Mouse (Mus musculus): ENCODE data around the gene Kcnj15. TPM values are rescaled to one million over a fixed set of nuclear protein-coding genes. Genes with fewer than 3 reads are reported as not detected.

Gene Kcnj15
- total and polyA plus RNA-seq, 2 experiments from 2014 or later, result 0.06 to 0.19 TPM

- Histone ChIP-seq H3K4me2 (ENCODE audit: low read depth) (no peak overlapping the region), H3K27me3 (ENCODE audit: insufficient read depth, low read length) (no peaks in the 10 kb centered on the region; the same call in 1 of the 2 replicates), H3K27ac (ENCODE audit: low read depth, low read length) (no peak overlapping the region), H3K9me3 (ENCODE audit: low read length) (no peaks in the 10 kb centered on the region), H3K9ac (no peak overlapping the region), H3K4me3 (ENCODE audit: low read depth, low read length) (no peak overlapping the region), H3K4me1 (ENCODE audit: insufficient read depth) (no peaks in the 10 kb centered on the region), H3K36me3 (ENCODE audit: insufficient read depth) (no peaks in the 10 kb centered on the region)
- 80% methylated on average over 2 of the region's 2 CpGs for WGBS
- DNase-seq, result no peak
- no peak for TF ChIP-seq CTCF (IDR thresholded peaks at IDR 0.05; ENCODE audit: low read depth)
- no peak for ATAC-seq
Observed at GRCm38 (mm10) chr16:95234891-95235548, 22.3 kb upstream of the Kcnj15 start.

DNA sequence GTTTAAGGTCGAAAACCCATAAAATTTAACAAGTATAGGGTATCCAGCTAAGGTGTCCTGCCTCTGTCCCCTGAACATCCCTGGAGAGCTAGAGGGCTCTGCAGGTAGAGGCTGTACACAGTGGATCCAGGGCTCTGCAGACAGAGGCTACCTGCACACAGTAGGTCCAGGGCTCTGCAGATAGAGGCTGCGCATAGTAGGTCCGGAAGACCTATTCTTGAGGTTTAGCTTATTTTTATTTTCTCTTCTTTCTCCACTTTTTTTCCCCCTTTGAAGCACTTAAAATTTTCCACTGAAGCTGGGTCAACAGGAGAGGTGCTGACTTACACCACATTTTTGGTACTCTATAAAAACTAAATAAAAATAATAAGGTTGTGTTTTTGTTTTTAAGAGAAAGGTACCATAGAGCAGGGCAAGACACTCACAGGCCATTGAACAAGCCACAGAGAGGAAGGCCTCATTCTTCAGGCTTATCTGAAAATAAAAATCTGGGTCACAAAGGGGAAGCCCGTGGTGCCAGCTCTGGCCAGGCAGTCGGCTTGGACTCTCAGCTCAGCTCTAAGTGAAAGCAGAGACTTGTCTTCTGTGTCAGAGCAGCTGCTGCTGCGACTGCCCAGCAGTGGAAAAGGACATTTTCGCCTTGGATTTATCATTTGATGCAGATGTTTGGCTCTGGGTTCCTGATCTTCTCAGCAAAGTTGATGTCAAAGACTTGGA lies 18.0 kb upstream of the Kcnj15 start:
- H3K4me2 ChIP-seq (ENCODE audit: low read depth), result no peak overlapping the region
- no peak overlapping the region for H3K4me3 ChIP-seq (ENCODE audit: low read depth, low read length)
- no peaks in the 10 kb centered on the region for H3K4me1 ChIP-seq (ENCODE audit: insufficient read depth)
- H3K9ac ChIP-seq, result no peak overlapping the region
- no peaks in the 10 kb centered on the region for H3K27me3 ChIP-seq (ENCODE audit: insufficient read depth, low read length)
- H3K27ac ChIP-seq (ENCODE audit: low read depth, low read length), result no peak overlapping the region
- DNase-seq (no peak), ATAC-seq (no peak)
- H3K36me3 ChIP-seq (ENCODE audit: insufficient read depth), result no peaks in the 10 kb centered on the region
- H3K9me3 ChIP-seq (ENCODE audit: low read length), result no peaks in the 10 kb centered on the region
- TF ChIP-seq CTCF (IDR thresholded peaks at IDR 0.05; ENCODE audit: low read depth), result no peak
- WGBS, result 83% methylated on average over 7 of the region's 7 CpGs

DNA sequence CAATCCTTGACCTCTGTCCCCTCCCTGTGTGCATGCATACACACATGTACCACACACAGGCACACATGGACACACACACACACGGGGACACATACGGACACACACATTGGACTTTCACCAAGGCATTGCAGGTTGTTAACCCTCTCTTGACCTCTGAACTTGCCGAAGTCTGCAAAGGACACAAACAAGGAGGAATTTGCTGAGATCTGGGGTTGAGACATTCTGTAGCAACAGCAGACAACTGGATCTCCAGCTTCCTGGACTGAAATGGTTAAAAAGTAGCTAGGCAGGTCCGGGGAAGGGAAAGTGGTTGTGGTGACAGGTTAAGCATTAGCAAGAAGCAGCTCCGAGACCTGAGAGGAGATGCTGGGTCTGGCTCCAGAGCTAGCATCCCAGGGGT lies 16.7 kb upstream of the Kcnj15 start:
- no peak for ATAC-seq
- no peaks in the 10 kb centered on the region for H3K9me3 ChIP-seq (ENCODE audit: low read length)
- WGBS, result 65% methylated on average over 5 of the region's 5 CpGs
- H3K4me2 ChIP-seq (ENCODE audit: low read depth), result no peak overlapping the region
- H3K9ac ChIP-seq, result no peak overlapping the region
- H3K27me3 ChIP-seq (ENCODE audit: insufficient read depth, low read length), result no peaks in the 10 kb centered on the region
- no peaks in the 10 kb centered on the region for H3K4me1 ChIP-seq (ENCODE audit: insufficient read depth)
- no peak for DNase-seq
- TF ChIP-seq CTCF (IDR thresholded peaks at IDR 0.05; ENCODE audit: low read depth), result no peak
- H3K27ac ChIP-seq (ENCODE audit: low read depth, low read length), result no peak overlapping the region
- no peak overlapping the region for H3K4me3 ChIP-seq (ENCODE audit: low read depth, low read length)
- H3K36me3 ChIP-seq (ENCODE audit: insufficient read depth), result no peaks in the 10 kb centered on the region

DNA sequence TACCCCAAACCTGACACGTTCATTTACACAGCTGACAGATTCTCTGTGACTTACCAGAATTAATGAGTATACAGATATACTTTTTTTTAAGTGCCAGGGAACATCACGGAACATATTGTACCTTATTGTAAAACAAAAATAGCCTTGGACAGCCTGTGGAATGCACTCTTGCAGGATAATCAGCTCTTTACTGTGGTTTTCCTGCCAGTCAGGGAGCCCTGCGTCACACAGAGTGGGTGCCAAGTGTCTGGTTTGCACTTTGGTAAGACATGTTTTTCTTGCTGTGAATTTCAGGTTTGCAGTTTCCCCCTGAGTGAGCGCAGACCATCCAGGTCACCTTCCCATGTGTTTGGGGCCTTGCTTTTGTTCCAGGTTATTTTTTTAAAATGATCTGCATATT lies 15.8 kb upstream of the Kcnj15 start:
- WGBS, result 48% methylated on average over 4 of the region's 4 CpGs
- DNase-seq, result peak; percentile 31

GRCm38 (mm10) chr16:95242114-95242513 lies 15.2 kb upstream of the Kcnj15 start:
- H3K4me2 ChIP-seq (ENCODE audit: low read depth), result no peak overlapping the region
- 72% methylated on average over 4 of the region's 4 CpGs for WGBS
- no peak overlapping the region for H3K27ac ChIP-seq (ENCODE audit: low read depth, low read length)
- no peaks in the 10 kb centered on the region for H3K36me3 ChIP-seq (ENCODE audit: insufficient read depth)
- no peaks in the 10 kb centered on the region for H3K9me3 ChIP-seq (ENCODE audit: low read length)
- no peak overlapping the region for H3K9ac ChIP-seq
- no peaks in the 10 kb centered on the region for H3K4me1 ChIP-seq (ENCODE audit: insufficient read depth)
- ATAC-seq, result no peak
- no peak for TF ChIP-seq CTCF (IDR thresholded peaks at IDR 0.05; ENCODE audit: low read depth)
- no peak overlapping the region for H3K4me3 ChIP-seq (ENCODE audit: low read depth, low read length)
- H3K27me3 ChIP-seq (ENCODE audit: insufficient read depth, low read length), result no peaks in the 10 kb centered on the region
- no peak for DNase-seq

More for the DNA sequence above, 15.8 kb upstream of the Kcnj15 start:
- no peak for ATAC-seq
- no peak overlapping the region for H3K9ac ChIP-seq
- TF ChIP-seq CTCF (IDR thresholded peaks at IDR 0.05; ENCODE audit: low read depth), result no peak
- H3K4me1 ChIP-seq (ENCODE audit: insufficient read depth), result no peaks in the 10 kb centered on the region
- H3K36me3 ChIP-seq (ENCODE audit: insufficient read depth), result no peaks in the 10 kb centered on the region
- no peaks in the 10 kb centered on the region for H3K27me3 ChIP-seq (ENCODE audit: insufficient read depth, low read length)
- no peak overlapping the region for H3K4me3 ChIP-seq (ENCODE audit: low read depth, low read length)
- no peaks in the 10 kb centered on the region for H3K9me3 ChIP-seq (ENCODE audit: low read length)
- H3K27ac ChIP-seq (ENCODE audit: low read depth, low read length), result no peak overlapping the region
- H3K4me2 ChIP-seq (ENCODE audit: low read depth), result no peak overlapping the region

GRCm38 (mm10) chr16:95243401-95243800 lies 14.0 kb upstream of the Kcnj15 start:
- no peak for TF ChIP-seq CTCF (IDR thresholded peaks at IDR 0.05; ENCODE audit: low read depth)
- 96% methylated on average over 1 of the region's 1 CpGs for WGBS

DNA sequence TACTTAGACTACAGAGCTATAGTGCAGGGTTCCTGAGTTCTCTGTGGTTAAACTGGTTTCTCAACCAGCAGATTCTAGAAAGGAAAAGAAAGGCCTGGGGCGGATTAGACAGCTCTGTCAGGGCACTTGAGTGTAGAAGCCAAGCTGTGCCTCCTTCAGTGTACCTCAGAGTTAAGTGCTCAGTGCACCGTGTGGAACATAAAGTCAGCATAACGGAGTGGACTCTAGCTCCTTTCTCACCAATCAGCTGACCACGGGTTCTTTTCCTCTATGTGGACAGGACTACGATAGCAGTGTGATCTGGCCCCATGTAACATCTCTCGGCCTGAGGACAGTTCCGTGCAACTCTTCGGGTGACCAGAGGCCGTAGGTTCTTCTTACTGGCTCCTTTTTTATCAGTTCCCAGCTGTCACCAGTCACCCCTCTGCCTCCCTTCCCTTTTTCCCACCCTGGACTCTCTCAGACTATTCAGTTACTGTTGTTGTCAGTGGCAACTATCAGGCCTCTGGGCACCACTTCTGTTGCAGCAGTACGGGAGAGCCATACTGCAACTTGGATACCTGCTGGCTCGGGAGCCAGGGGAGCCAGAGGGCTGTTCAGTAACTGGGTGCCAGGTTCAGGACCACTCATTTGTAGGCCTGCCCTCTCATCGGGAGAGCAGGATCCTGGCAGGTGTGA lies 12.6 kb upstream of the Kcnj15 start:
- H3K9ac ChIP-seq, result no peak overlapping the region
- ATAC-seq, result no peak
- WGBS, result 90% methylated on average over 12 of the region's 12 CpGs

More at GRCm38 (mm10) chr16:95243401-95243800, 14.0 kb upstream of the Kcnj15 start:
- Histone ChIP-seq H3K27ac (ENCODE audit: low read depth, low read length) (no peak overlapping the region), H3K4me1 (ENCODE audit: insufficient read depth) (no peaks in the 10 kb centered on the region), H3K4me2 (ENCODE audit: low read depth) (no peak overlapping the region), H3K4me3 (ENCODE audit: low read depth, low read length) (no peak overlapping the region), H3K9ac (no peak overlapping the region), H3K27me3 (ENCODE audit: insufficient read depth, low read length) (no peaks in the 10 kb centered on the region), H3K36me3 (ENCODE audit: insufficient read depth) (no peaks in the 10 kb centered on the region), H3K9me3 (ENCODE audit: low read length) (no peaks in the 10 kb centered on the region)
- ATAC-seq, result no peak
- no peak for DNase-seq

More for the DNA sequence above, 12.6 kb upstream of the Kcnj15 start:
- Histone ChIP-seq H3K9me3 (ENCODE audit: low read length) (no peaks in the 10 kb centered on the region), H3K4me3 (ENCODE audit: low read depth, low read length) (no peak overlapping the region), H3K36me3 (ENCODE audit: insufficient read depth) (no peaks in the 10 kb centered on the region), H3K27ac (ENCODE audit: low read depth, low read length) (no peak overlapping the region), H3K4me2 (ENCODE audit: low read depth) (no peak overlapping the region), H3K4me1 (ENCODE audit: insufficient read depth) (no peaks in the 10 kb centered on the region), H3K27me3 (ENCODE audit: insufficient read depth, low read length) (no peaks in the 10 kb centered on the region)
- DNase-seq, result no peak
- no peak for TF ChIP-seq CTCF (IDR thresholded peaks at IDR 0.05; ENCODE audit: low read depth)
